Mouse (Mus musculus) central nervous system, embryonic 18 days (tissue): ENCODE results near the gene Gpat2. TPM values are rescaled to one million over a fixed set of nuclear protein-coding genes. Genes with fewer than 3 reads are reported as not detected.

Experiments used
- polyA plus RNA-seq: library from polyadenylated mRNA; depleted of rRNA; stranded (reverse); fragments of >200 nt; gene quantifications from 2 replicates; pipeline ENCODE4 v1.2.3, GENCODE M21; 2012; rRNA removed

Gene Gpat2
- polyA plus RNA-seq, result 0.13 and 0.16 TPM in 2 replicates

GRCm38 (mm10) chr2:127424977-127425376, at the start of gene Gpat2:
Gene Gpat2, plus strand, starts transcription at chr2:127425199.

GRCm38 (mm10) chr2:127444055-127444789, 19.2 kb downstream of the Gpat2 start, which contains the start of gene Fahd2a:
Gene Fahd2a, minus strand, starts transcription at chr2:127444565.

Other genes starting within 250 kb of the Gpat2 start
- gene 1810024B03Rik, start 216.9 kb upstream of the Gpat2 start, polyA plus RNA-seq, result 0.90 and 0.98 TPM in 2 replicates
- 74.8 and 77.0 TPM in 2 replicates for gene Snrnp200, start 216.8 kb upstream of the Gpat2 start, polyA plus RNA-seq
- 62.8 and 64.7 TPM in 2 replicates for gene Ciao1, start 177.4 kb upstream of the Gpat2 start, polyA plus RNA-seq
- 57.8 and 71.0 TPM in 2 replicates for gene Tmem127, start 177.3 kb upstream of the Gpat2 start, polyA plus RNA-seq
- gene Stard7, start 155.0 kb upstream of the Gpat2 start, polyA plus RNA-seq, result 106 and 109 TPM in 2 replicates
- gene Dusp2, start 89.0 kb upstream of the Gpat2 start, polyA plus RNA-seq, result 9.7 and 10.0 TPM in 2 replicates
- 0.03 TPM in 1 of 2 replicates, not detected in the other for gene Astl, start 86.6 kb upstream of the Gpat2 start, polyA plus RNA-seq
- gene Adra2b, start 62.0 kb upstream of the Gpat2 start, polyA plus RNA-seq, result 0.40 TPM in 2 replicates
- gene Fahd2a, start 19.4 kb downstream of the Gpat2 start, polyA plus RNA-seq, result 23.8 and 24.5 TPM in 2 replicates
- 20.9 and 21.6 TPM in 2 replicates for gene Kcnip3, start 96.9 kb downstream of the Gpat2 start, polyA plus RNA-seq
- 0.07 and 0.09 TPM in 2 replicates for gene Prom2, start 116.3 kb downstream of the Gpat2 start, polyA plus RNA-seq
- gene Zfp661, start 161.9 kb downstream of the Gpat2 start, polyA plus RNA-seq, result 9.5 and 10.1 TPM in 2 replicates
- 157 and 158 TPM in 2 replicates for gene Mrps5, start 162.0 kb downstream of the Gpat2 start, polyA plus RNA-seq
- 2.3 and 9.8 TPM in 2 replicates for gene Mal, start 231.5 kb downstream of the Gpat2 start, polyA plus RNA-seq